Mouse (Mus musculus) T-helper 17 cell (primary cell): Measurements from ENCODE around the gene Rad51b.

ENCODE experiments used
- in situ Hi-C, 2 experiments: fragments of 300-600 bp; cut with MboI, MseI; formaldehyde crosslinking; loops; 1 replicate in 1 of 2; 2 replicates in 1 of 2; pipeline ENCODE4 v1.15.1; 2025; ENCODE audit warnings: high pct_unique_total_duplicates in 2 of 2

Rad51b gene

GRCm38 (mm10) chr12:79755617-79756016 lies 458.5 kb downstream of the Rad51b start:
- in situ Hi-C loops = loop anchor here in 1 of 2 experiments (25.0 kb wide), 1 partner anchor 143 kb away; no protein-coding TSS in a partner anchor

GRCm38 (mm10) chr12:79756352-79756751 lies 459.3 kb downstream of the Rad51b start:
- in situ Hi-C loops = loop anchor here in 1 of 2 experiments (25.0 kb wide), 1 partner anchor 144 kb away; no protein-coding TSS in a partner anchor

- in situ Hi-C loops = loop anchor here in 1 of 2 experiments (25.0 kb wide), 1 partner anchor 145 kb away; no protein-coding TSS in a partner anchor
Observed at GRCm38 (mm10) chr12:79757775-79758174, 460.7 kb downstream of the Rad51b start.

GRCm38 (mm10) chr12:79759180-79759902 lies 462.3 kb downstream of the Rad51b start:
- in situ Hi-C loops = loop anchor here in 1 of 2 experiments (25.0 kb wide), 1 partner anchor 147 kb away; no protein-coding TSS in a partner anchor

GRCm38 (mm10) chr12:79761217-79761616 lies 464.1 kb downstream of the Rad51b start:
- in situ Hi-C loops = loop anchor here in 1 of 2 experiments (25.0 kb wide), 1 partner anchor 149 kb away; no protein-coding TSS in a partner anchor

GRCm38 (mm10) chr12:79762087-79762486 lies 465.0 kb downstream of the Rad51b start:
- in situ Hi-C loops = loop anchor here in 1 of 2 experiments (25.0 kb wide), 1 partner anchor 150 kb away; no protein-coding TSS in a partner anchor

GRCm38 (mm10) chr12:79762570-79763275 lies 465.6 kb downstream of the Rad51b start:
- in situ Hi-C loops = loop anchor here in 1 of 2 experiments (25.0 kb wide), 1 partner anchor 150 kb away; no protein-coding TSS in a partner anchor

- in situ Hi-C loops = loop anchor here in 1 of 2 experiments (25.0 kb wide), 1 partner anchor 154 kb away; no protein-coding TSS in a partner anchor
Observed at GRCm38 (mm10) chr12:79766116-79766515, 469.0 kb downstream of the Rad51b start.

- in situ Hi-C loops = loop anchor here in 1 of 2 experiments (25.0 kb wide), 1 partner anchor 157 kb away; no protein-coding TSS in a partner anchor
Observed at GRCm38 (mm10) chr12:79768741-79769322, 471.8 kb downstream of the Rad51b start.

GRCm38 (mm10) chr12:79769763-79770162 lies 472.7 kb downstream of the Rad51b start:
- in situ Hi-C loops = loop anchor here in 1 of 2 experiments (5.0 to 25.0 kb wide), 2 partner anchors 157 to 407 kb away; no protein-coding TSS in a partner anchor

- in situ Hi-C loops = loop anchor here in 1 of 2 experiments (5.0 to 25.0 kb wide), 2 partner anchors 159 to 409 kb away; no protein-coding TSS in a partner anchor
Observed at GRCm38 (mm10) chr12:79771194-79771593, 474.1 kb downstream of the Rad51b start.

- in situ Hi-C loops = loop anchor here in 1 of 2 experiments (5.0 to 25.0 kb wide), 2 partner anchors 159 to 409 kb away; no protein-coding TSS in a partner anchor
Observed at GRCm38 (mm10) chr12:79771741-79772140, 474.7 kb downstream of the Rad51b start.

- in situ Hi-C loops = loop anchor here in 1 of 2 experiments (5.0 to 25.0 kb wide), 2 partner anchors 161 to 411 kb away; no protein-coding TSS in a partner anchor
Observed at GRCm38 (mm10) chr12:79773246-79773645, 476.2 kb downstream of the Rad51b start.

- in situ Hi-C loops = loop anchor here in 1 of 2 experiments (5.0 to 25.0 kb wide), 2 partner anchors 162 to 412 kb away; no protein-coding TSS in a partner anchor
Observed at GRCm38 (mm10) chr12:79774571-79774970, 477.5 kb downstream of the Rad51b start.

GRCm38 (mm10) chr12:79776828-79777227 lies 479.7 kb downstream of the Rad51b start:
- in situ Hi-C loops = no loop called here

GRCm38 (mm10) chr12:79780745-79781144 lies 483.7 kb downstream of the Rad51b start:
- in situ Hi-C loops = no loop called here

- in situ Hi-C loops = no loop called here
Observed at GRCm38 (mm10) chr12:79781788-79782187, 484.7 kb downstream of the Rad51b start.

- in situ Hi-C loops = no loop called here
Observed at GRCm38 (mm10) chr12:79782444-79783117, 485.5 kb downstream of the Rad51b start.

GRCm38 (mm10) chr12:79784159-79784558 lies 487.1 kb downstream of the Rad51b start:
- in situ Hi-C loops = no loop called here

GRCm38 (mm10) chr12:79785691-79786090 lies 488.6 kb downstream of the Rad51b start:
- in situ Hi-C loops = no loop called here
